Mouse (Mus musculus) adrenal gland, postnatal 10 days (tissue): ENCODE data around the gene Zpbp2. TPM values are rescaled to one million over a fixed set of nuclear protein-coding genes. Genes with fewer than 3 reads are reported as not detected.
"Not testable (repeated sequence)": the region's sequence is repeated elsewhere in the genome, so short reads cannot be mapped to it uniquely, and the experiment has no call there.

Source experiments
- DNase-seq: peaks from one replicate; pipeline ENCODE4 v3.0.0; 2021; ENCODE audit warnings: mixed read lengths
- total RNA-seq, 2 experiments: library from RNA; stranded (reverse); gene quantifications; 2 replicates each; pipeline ENCODE4 v1.2.3; 2021

Zpbp2 gene
- total RNA-seq, 2 experiments from 2014 or later, result 0.48 TPM; not detected in 1

- DNase-seq, result no peak
Measured at GRCm38 (mm10) chr11:98590548-98591445, 39.9 kb downstream of the Zpbp2 start.

GRCm38 (mm10) chr11:98595021-98595420, 44.1 kb downstream of the Zpbp2 start:
- no peak for DNase-seq

- DNase-seq, result no peak
Measured at GRCm38 (mm10) chr11:98595473-98595872, 44.6 kb downstream of the Zpbp2 start.

- no peak for DNase-seq
Measured at GRCm38 (mm10) chr11:98595955-98596354, 45.1 kb downstream of the Zpbp2 start.

GRCm38 (mm10) chr11:98597363-98597762, 46.5 kb downstream of the Zpbp2 start:
- peak; percentile 82 for DNase-seq

- DNase-seq, result no peak
Measured at GRCm38 (mm10) chr11:98597991-98598390, 47.1 kb downstream of the Zpbp2 start, which contains the start of gene Lrrc3c. Lrrc3c (plus strand) TSS chr11:98598291.

GRCm38 (mm10) chr11:98598851-98599290, 48.0 kb downstream of the Zpbp2 start:
- DNase-seq, result no peak

GRCm38 (mm10) chr11:98599291-98599690, 48.4 kb downstream of the Zpbp2 start:
- no peak for DNase-seq

GRCm38 (mm10) chr11:98602090-98602690, 51.3 kb downstream of the Zpbp2 start:
- no peak for DNase-seq

- DNase-seq, result no peak
Measured at GRCm38 (mm10) chr11:98603953-98604352, 53.1 kb downstream of the Zpbp2 start.

- not testable (repeated sequence) for DNase-seq
Measured at GRCm38 (mm10) chr11:98604911-98605310, 54.0 kb downstream of the Zpbp2 start.

GRCm38 (mm10) chr11:98606763-98607162, 55.9 kb downstream of the Zpbp2 start:
- DNase-seq, result no peak

Other genes with a start within 250 kb of the Zpbp2 start
- not detected for gene Neurod2, start 221.4 kb upstream of the Zpbp2 start, total RNA-seq
- gene Ppp1r1b, start 202.7 kb upstream of the Zpbp2 start, total RNA-seq, result 1 to 10 TPM in 1 of 2 experiments, under 1 TPM in 1; 1.00 to 1.7 TPM
- 10 to 100 TPM; 25.3 to 25.6 TPM for gene Stard3, start 192.7 kb upstream of the Zpbp2 start, total RNA-seq
- gene Tcap, start 167.3 kb upstream of the Zpbp2 start, total RNA-seq, result 100 to 1,000 TPM in 1 of 2 experiments, 10 to 100 TPM in 1; 18.1 to 119 TPM
- gene Pnmt, start 164.6 kb upstream of the Zpbp2 start, total RNA-seq, result 100 to 1,000 TPM; 442 to 819 TPM
- 1 to 10 TPM; 4.9 to 6.8 TPM for gene Pgap3, start 150.6 kb upstream of the Zpbp2 start, total RNA-seq
- 1 to 10 TPM; 6.0 to 7.6 TPM for gene Erbb2, start 138.6 kb upstream of the Zpbp2 start, total RNA-seq
- gene Mien1, start 112.1 kb upstream of the Zpbp2 start, total RNA-seq, result 10 to 100 TPM; 58.0 to 62.5 TPM
- 10 to 100 TPM in 1 of 2 experiments, 1 to 10 TPM in 1; 6.9 to 11.1 TPM for gene Grb7, start 104.7 kb upstream of the Zpbp2 start, total RNA-seq
- gene Ikzf3, start 5.1 kb upstream of the Zpbp2 start, total RNA-seq, result 1 to 10 TPM; 3.2 to 4.5 TPM
- 100 to 1,000 TPM; 135 to 143 TPM for gene Ormdl3, start 36.3 kb downstream of the Zpbp2 start, total RNA-seq
- not detected for gene Lrrc3c, start 47.2 kb downstream of the Zpbp2 start, total RNA-seq
- gene Gm12355, start 74.6 kb downstream of the Zpbp2 start, total RNA-seq, result 10 to 100 TPM; 15.7 to 19.1 TPM
- 10 to 100 TPM; 12.7 to 15.4 TPM for gene Gsdma3, start 75.3 kb downstream of the Zpbp2 start, total RNA-seq
- gene Gsdma2, start 95.7 kb downstream of the Zpbp2 start, total RNA-seq, result under 1 TPM; 0.36 to 0.51 TPM
- gene Gsdma, start 113.3 kb downstream of the Zpbp2 start, total RNA-seq, result not detected
- 100 to 1,000 TPM; 111 to 123 TPM for gene Psmd3, start 131.5 kb downstream of the Zpbp2 start, total RNA-seq
- gene Csf3, start 150.2 kb downstream of the Zpbp2 start, total RNA-seq, result not detected
- gene Med24, start 178.3 kb downstream of the Zpbp2 start, total RNA-seq, result 10 to 100 TPM; 40.4 to 58.0 TPM
- gene Thra, start 189.5 kb downstream of the Zpbp2 start, total RNA-seq, result 100 to 1,000 TPM; 135 to 184 TPM
- 10 to 100 TPM; 15.1 to 59.6 TPM for gene Nr1d1, start 224.2 kb downstream of the Zpbp2 start, total RNA-seq
- gene Msl1, start 244.4 kb downstream of the Zpbp2 start, total RNA-seq, result 10 to 100 TPM; 79.4 to 88.6 TPM